Mouse (Mus musculus): ENCODE results near the gene Susd1.

- TF ChIP-seq CTCF (conservative IDR thresholded peaks at IDR 0.05; ENCODE audit: low read length) = no peak
- TF ChIP-seq NANOG (IDR thresholded peaks at IDR 0.05; ENCODE audit: borderline replicate concordance, low read length) = no peak
- TF ChIP-seq POU5F1 (IDR thresholded peaks at IDR 0.05; ENCODE audit: borderline replicate concordance, low read length) = no peak
Measured at GRCm38 (mm10) chr4:59326031-59326760, 112.2 kb downstream of the Susd1 start.
